Mouse (Mus musculus) layer of hippocampus, postnatal 10 days (tissue): ENCODE measurements at regions not wholly inside any gene's neighbourhood (a gene's known extent, or its start where the extent isn't known, plus 50 kb on each side); places are given as distances from the start of the nearest gene placed in this dataset.

Experiments
- DNase-seq, 2 experiments: peaks; one replicate each; pipeline ENCODE4 v3.0.0; 2021; ENCODE audit warnings: low spot score in 2 of 2

- DNase-seq: no peak
Measured at GRCm38 (mm10) chr4:47861151-47861550, 183.8 kb upstream of the Nr4a3 start.

- no peak for DNase-seq
Measured at GRCm38 (mm10) chr4:47870010-47870637, 174.8 kb upstream of the Nr4a3 start.

- no peak for DNase-seq
Measured at GRCm38 (mm10) chr4:47870638-47871019, 174.3 kb upstream of the Nr4a3 start.

- DNase-seq: peak; percentile 42 to 52
Measured at GRCm38 (mm10) chr4:47881560-47881959, 163.4 kb upstream of the Nr4a3 start.

- peak; percentile 27 to 42 for DNase-seq
Measured at GRCm38 (mm10) chr4:47882076-47882475, 162.9 kb upstream of the Nr4a3 start.

- peak in 1 of 2 experiments; percentile 20 for DNase-seq
Measured at GRCm38 (mm10) chr4:47899579-47899978, 145.4 kb upstream of the Nr4a3 start.

GRCm38 (mm10) chr4:47902749-47903148, 142.2 kb upstream of the Nr4a3 start:
- no peak for DNase-seq

- no peak for DNase-seq
Measured at GRCm38 (mm10) chr4:47912259-47912658, 132.7 kb upstream of the Nr4a3 start.

GRCm38 (mm10) chr4:47919576-47919975, 125.4 kb upstream of the Nr4a3 start:
- DNase-seq: no peak

GRCm38 (mm10) chr4:47931464-47931863, 113.5 kb upstream of the Nr4a3 start:
- no peak for DNase-seq

GRCm38 (mm10) chr4:47933526-47933925, 111.4 kb upstream of the Nr4a3 start:
- no peak for DNase-seq

GRCm38 (mm10) chr4:47935547-47935946, 109.4 kb upstream of the Nr4a3 start:
- DNase-seq: no peak

GRCm38 (mm10) chr4:47936470-47937125, 108.4 kb upstream of the Nr4a3 start:
- no peak for DNase-seq

- peak in 1 of 2 experiments; percentile 19 for DNase-seq
Measured at GRCm38 (mm10) chr4:47947869-47948573, 96.9 kb upstream of the Nr4a3 start.

GRCm38 (mm10) chr4:47948789-47949188, 96.2 kb upstream of the Nr4a3 start:
- DNase-seq: no peak

- no peak for DNase-seq
Measured at GRCm38 (mm10) chr4:47954576-47955305, 90.2 kb upstream of the Nr4a3 start.

- DNase-seq: no peak
Measured at GRCm38 (mm10) chr4:47964630-47965029, 80.3 kb upstream of the Nr4a3 start.

GRCm38 (mm10) chr4:47971861-47972260, 73.1 kb upstream of the Nr4a3 start:
- DNase-seq: no peak

GRCm38 (mm10) chr4:47979579-47980313, 65.2 kb upstream of the Nr4a3 start:
- no peak for DNase-seq
